Mouse (Mus musculus) c-Kit-positive CD71-negative TER-119-negative erythroid progenitor cells, embryonic 14.5 days (primary cell): Measurements from ENCODE around the gene Fam198a.

ENCODE experiments used
- DNase-seq: peaks from one replicate; pipeline ENCODE4 v3.0.0-alpha.2; 2013; ENCODE audit warnings: low read depth

Gene Fam198a

GRCm38 (mm10) chr9:122021581-122021980 is 70.8 kb downstream of the Fam198a start:
- no peak for DNase-seq

DNA sequence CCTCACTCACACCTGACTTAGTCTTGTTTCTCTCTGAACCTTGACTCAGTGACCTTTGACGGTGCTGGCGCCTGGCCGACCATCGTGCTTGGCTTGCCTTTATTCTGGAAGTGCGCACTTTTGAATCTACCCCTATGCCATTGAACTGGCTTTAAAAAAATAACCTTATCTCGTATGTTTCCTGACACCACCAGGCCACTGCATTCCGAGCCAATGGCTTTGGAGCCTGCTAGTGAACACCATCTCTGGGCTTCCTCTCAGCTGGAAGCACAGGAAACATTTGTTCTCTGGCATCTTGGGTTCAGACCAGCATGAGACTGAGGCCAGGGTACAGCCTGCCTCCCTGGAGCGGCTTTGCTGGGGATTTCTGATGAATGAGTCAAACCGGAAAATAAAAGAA is 72.0 kb downstream of the Fam198a start:
- no peak for DNase-seq

GRCm38 (mm10) chr9:122023873-122024272 is 73.1 kb downstream of the Fam198a start:
- no peak for DNase-seq

- no peak for DNase-seq
Measured at GRCm38 (mm10) chr9:122024419-122024818, 73.6 kb downstream of the Fam198a start.

- DNase-seq: no peak
Measured at GRCm38 (mm10) chr9:122025855-122026590, 75.2 kb downstream of the Fam198a start.

- no peak for DNase-seq
Measured at GRCm38 (mm10) chr9:122027081-122027913, 76.5 kb downstream of the Fam198a start.

GRCm38 (mm10) chr9:122027914-122028745 is 77.3 kb downstream of the Fam198a start:
- no peak for DNase-seq

- no peak for DNase-seq
Measured at GRCm38 (mm10) chr9:122029765-122030164, 79.0 kb downstream of the Fam198a start.
